ENCODE assay signal across 8 mouse cellular contexts in genomic region chr12:46818856-46819347, GRCm38 (mm10). TPM values are rescaled to one million over a fixed set of nuclear protein-coding genes. Genes with fewer than 3 reads are reported as not detected.
A peak's percentile ranks its signal among the peaks of the same experiment; 100 is the strongest.
DNase-seq lines count a peak whose midpoint lies in the region; ATAC-seq and TF ChIP-seq lines count a peak whose summit lies in the region.

Gene Nova1, minus strand, starts transcription at chr12:46818929.

- under 1% methylated on average over 45 of the region's 68 CpGs for WGBS in lung, embryonic 14.5 days

- H3K4me2 ChIP-seq in lung, embryonic 14.5 days: peak within 1 kb of the TSS; percentile 88

- H3K9me3 ChIP-seq in lung, embryonic 14.5 days (ENCODE audit: low read depth, low read length): no peaks in the 10 kb centered on the region

- peak within 1 kb of the TSS; percentile 81 for H3K27ac ChIP-seq in lung, embryonic 14.5 days (ENCODE audit: low read depth)

- peak; percentile 56 for ATAC-seq in frontal cortex, adult (ENCODE audit: low TSS enrichment)
- ATAC-seq in lung, embryonic 14.5 days (ENCODE audit: insufficient read depth): peak; percentile 74

- no peak for TF ChIP-seq CTCF in lung, embryonic 14.5 days (IDR thresholded peaks at IDR 0.05; ENCODE audit: low read depth)

- DNase-seq in MN1 (ENCODE audit: low spot score): peak; percentile 85
- DNase-seq in cerebellum, adult 11-12 months: peak; percentile 90
- peak; percentile 71 for DNase-seq in heart, postnatal 4 days
- DNase-seq in layer of hippocampus, adult 9-11 months: peak; percentile 79
- peak; percentile 76 for DNase-seq in lung, embryonic 14.5 days
- DNase-seq in retina, postnatal 1 day: peak; percentile 91
- no peak for DNase-seq in B cell, adult 2 months

- peak within 1 kb of the TSS; percentile 73 for H3K4me3 ChIP-seq in lung, embryonic 14.5 days (ENCODE audit: low read depth, low read length)

- H3K9ac ChIP-seq in lung, embryonic 14.5 days: peak within 1 kb of the TSS; percentile 72

- no peaks in the 10 kb centered on the region for H3K36me3 ChIP-seq in lung, embryonic 14.5 days (ENCODE audit: insufficient read depth)

- 0 out of 2 replicates have a peak, but pooled peaks cover 3% of the 10 kb centered on the region for H3K4me1 ChIP-seq in lung, embryonic 14.5 days (ENCODE audit: insufficient read depth)

- peaks cover 2% of the 10 kb centered on the region; the same call in 1 of the 2 replicates for H3K27me3 ChIP-seq in lung, embryonic 14.5 days (ENCODE audit: insufficient read depth, low read length)

RNA-seq across cellular contexts. Expression of gene Nova1, which starts in this region (rescaled TPM):
- 1 to 10 TPM; 3.4 to 3.7 TPM for total RNA-seq in heart, postnatal 4 days (2021)
- polyA plus RNA-seq in lung, embryonic 14.5 days (2014; fragmentation: Nextera tagmentation; extraction: Ambion mirVana): 1.7 and 2.2 TPM in 2 replicates

Comparison
In these comparisons a context has a peak if more than half of its experiments do, and no peak if none do; other contexts are left out.
1. DNase-seq: peak in MN1 (single experiment), cerebellum, adult 11-12 months (single experiment), heart, postnatal 4 days (single experiment), layer of hippocampus, adult 9-11 months (single experiment), lung, embryonic 14.5 days (single experiment) and retina, postnatal 1 day (single experiment); none in B cell, adult 2 months (0 of 2).